Mouse (Mus musculus): ENCODE data around the gene C2cd6.

C2cd6 gene

GRCm38 (mm10) chr1:59094705-59095104 is at the start of gene C2cd6:
TSS of gene C2cd6 (minus strand) at chr1:59094900.
- in situ Hi-C loops (cut with MboI, MseI): no loop called here

DNA sequence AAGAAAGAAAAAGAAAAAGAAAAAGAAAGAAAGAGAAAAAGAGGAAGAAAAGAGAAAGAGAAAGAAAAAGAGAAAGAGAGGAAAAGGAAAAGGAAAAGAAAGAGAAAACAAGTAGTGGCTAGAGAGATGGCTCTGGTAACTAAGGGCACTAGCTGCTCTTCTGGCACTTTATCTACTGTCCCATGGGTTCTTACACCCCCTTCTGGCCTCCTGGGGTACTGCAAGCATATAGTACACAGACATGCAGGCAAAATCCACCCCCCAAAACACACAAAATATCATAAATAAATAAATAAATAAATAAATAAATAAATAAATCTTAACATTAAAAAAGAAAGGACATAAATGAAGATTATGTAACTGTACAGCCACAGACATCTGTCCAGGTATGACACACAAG is 48.1 kb upstream of the C2cd6 start:
- in situ Hi-C loops (cut with MboI, MseI): loop anchor here (10.0 kb wide), 1 partner anchor 138 kb away; no protein-coding TSS in a partner anchor

DNA sequence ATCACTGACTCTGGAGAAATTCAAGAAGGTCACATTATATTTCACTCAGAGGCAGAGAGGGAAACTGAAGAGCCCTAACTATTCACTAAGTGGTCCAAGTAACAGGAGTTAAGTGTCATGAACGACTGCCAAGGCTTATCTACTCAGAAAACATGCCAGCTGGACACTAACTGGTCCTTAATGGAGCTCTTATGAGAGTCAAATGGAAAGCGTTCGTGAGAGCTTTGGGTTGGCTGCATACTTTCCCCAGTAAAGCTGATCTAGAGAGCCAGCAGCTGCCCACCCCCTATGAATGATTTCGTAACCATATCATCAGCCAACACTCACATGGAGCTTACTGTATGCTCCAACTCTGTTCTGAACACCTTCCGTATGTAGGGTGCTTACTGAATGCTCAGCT is 39.7 kb upstream of the C2cd6 start:
- in situ Hi-C loops (cut with MboI, MseI): no loop called here

DNA sequence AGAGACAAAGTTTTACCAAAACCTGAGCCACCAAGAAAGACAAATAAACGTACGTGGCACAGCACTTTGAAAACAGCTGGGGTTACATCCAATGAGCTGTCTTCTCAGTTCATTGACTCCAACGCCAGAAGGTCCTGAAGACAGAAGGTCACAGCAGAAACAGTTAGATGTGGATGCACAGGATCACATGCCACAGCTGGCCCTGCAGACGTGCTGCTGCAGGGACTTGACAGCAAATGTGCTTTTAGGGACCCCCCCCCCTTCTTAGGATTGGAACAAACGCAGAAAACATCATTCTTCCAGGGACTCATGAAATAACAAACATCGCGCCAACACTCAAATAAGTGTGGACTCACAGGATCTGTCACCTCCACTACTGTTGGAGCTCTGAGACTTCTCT is 34.2 kb upstream of the C2cd6 start:
- in situ Hi-C loops (cut with MboI, MseI): loop anchor here (10.0 kb wide), 1 partner anchor 364 kb away; no protein-coding TSS in a partner anchor

GRCm38 (mm10) chr1:59125558-59125957 is 30.9 kb upstream of the C2cd6 start:
- in situ Hi-C loops (cut with MboI, MseI): loop anchor here (10.0 kb wide), 1 partner anchor 361 kb away; no protein-coding TSS in a partner anchor

- in situ Hi-C loops (cut with MboI, MseI): loop anchor here (10.0 kb wide), 1 partner anchor 355 kb away; no protein-coding TSS in a partner anchor
Observed at GRCm38 (mm10) chr1:59119720-59120457, 25.2 kb upstream of the C2cd6 start, which contains the start of gene Tmem237. TSS of gene Tmem237 (minus strand) at chr1:59120408.

DNA sequence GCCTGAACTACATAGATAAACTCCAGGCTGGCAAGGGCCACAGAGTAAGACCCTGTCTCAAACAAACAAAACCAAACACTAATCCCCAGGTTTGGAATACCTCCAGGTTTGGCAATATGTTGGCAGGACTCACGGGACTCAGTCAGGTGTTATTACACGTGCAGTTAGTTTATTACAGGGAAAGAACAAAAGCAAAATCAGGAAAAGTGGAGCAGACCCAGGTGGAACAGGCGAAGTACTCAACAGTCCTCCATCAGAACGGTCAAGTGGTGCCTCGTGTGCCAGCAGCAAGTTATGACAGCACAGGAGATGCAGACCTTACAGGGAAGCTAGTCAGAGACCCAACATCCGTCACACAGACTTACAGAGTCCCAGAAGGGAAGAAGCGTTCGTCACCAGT is 15.8 kb upstream of the C2cd6 start:
- in situ Hi-C loops (cut with MboI, MseI): no loop called here

DNA sequence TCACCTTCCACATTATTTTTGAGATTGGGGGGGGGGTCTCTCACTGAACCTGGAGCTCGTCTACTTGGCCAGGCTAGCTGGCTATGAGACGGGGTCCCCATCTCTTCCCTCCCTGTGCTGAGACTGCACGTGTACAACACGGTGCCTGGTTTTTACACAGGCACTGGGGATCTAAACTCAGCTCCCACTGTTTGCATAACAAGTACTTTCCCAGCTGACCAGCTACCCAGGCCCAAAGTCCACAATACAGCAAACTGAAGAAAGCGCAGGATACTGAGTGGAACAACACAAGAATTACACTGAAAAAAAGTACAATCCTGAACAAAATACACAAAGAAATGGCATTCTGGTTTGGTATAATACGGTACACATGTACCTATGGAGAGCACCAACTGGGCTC is 7.4 kb upstream of the C2cd6 start:
- in situ Hi-C loops (cut with MboI, MseI): no loop called here

- in situ Hi-C loops (cut with MboI, MseI): no loop called here
Observed at GRCm38 (mm10) chr1:59101020-59101419, 6.3 kb upstream of the C2cd6 start.

- in situ Hi-C loops (cut with MboI, MseI): no loop called here
Observed at GRCm38 (mm10) chr1:59070867-59071266, 23.8 kb downstream of the C2cd6 start.

DNA sequence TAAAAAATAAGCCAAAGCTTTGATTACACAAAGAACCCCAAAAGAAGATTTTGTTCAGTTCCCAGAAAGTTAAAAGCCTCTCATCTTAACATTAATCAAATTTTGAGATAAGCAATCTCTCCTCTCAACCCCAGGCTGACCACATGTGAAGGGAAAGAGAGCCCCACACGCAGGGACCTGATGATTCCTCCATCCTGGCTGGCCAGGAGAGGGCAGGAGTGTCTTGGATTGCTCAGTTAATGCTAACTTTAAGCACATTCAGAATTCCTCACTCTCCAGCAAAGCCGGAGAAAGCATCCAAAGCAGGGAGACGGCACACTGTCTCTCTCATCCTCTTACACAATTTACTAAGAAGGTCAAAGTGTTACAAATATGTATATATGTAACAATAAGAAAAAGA is 26.7 kb downstream of the C2cd6 start:
- in situ Hi-C loops (cut with MboI, MseI): no loop called here

- in situ Hi-C loops (cut with MboI, MseI): no loop called here
Observed at GRCm38 (mm10) chr1:59063697-59064096, 31.0 kb downstream of the C2cd6 start.

- in situ Hi-C loops (cut with MboI, MseI): no loop called here
Observed at GRCm38 (mm10) chr1:59056955-59057354, 37.7 kb downstream of the C2cd6 start.

- in situ Hi-C loops (cut with MboI, MseI): no loop called here
Observed at GRCm38 (mm10) chr1:59051306-59051705, 43.4 kb downstream of the C2cd6 start.

DNA sequence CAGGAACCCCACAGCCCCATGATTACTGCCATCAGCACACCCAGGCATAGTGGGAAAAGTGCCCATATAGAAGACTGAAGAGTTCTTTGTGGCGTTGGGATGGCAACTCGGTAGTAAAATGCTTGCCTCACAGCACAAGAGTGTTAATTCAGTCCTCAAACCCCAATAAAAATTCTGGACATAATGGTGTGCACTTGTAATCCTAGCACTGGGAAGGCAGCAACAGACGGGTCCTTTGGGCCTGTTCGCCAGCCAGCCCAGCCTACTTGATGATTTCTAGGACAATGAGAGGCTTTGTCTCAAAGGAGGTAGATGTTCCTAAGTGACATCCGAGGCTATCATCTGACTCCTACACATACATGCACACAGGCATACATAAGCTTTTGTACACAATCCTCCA is 57.0 kb downstream of the C2cd6 start:
- in situ Hi-C loops (cut with MboI, MseI): no loop called here

- in situ Hi-C loops (cut with MboI, MseI): no loop called here
Observed at GRCm38 (mm10) chr1:59021556-59021955, 73.1 kb downstream of the C2cd6 start.

GRCm38 (mm10) chr1:59009250-59009649 is 85.5 kb downstream of the C2cd6 start:
- in situ Hi-C loops (cut with MboI, MseI): loop anchor here (5.0 to 10.0 kb wide), 2 partner anchors 136 to 228 kb away; partner anchors contain the start of gene Als2
